Mouse (Mus musculus): Measurements from ENCODE around the gene Mbtps1.

The Mbtps1 gene

GRCm38 (mm10) chr8:119558603-119559401, at the start of gene Mbtps1:
Gene Mbtps1, minus strand, starts transcription at chr8:119558735.
- DNase-seq (ENCODE audit: low spot score in 2 of 2): peak; percentile 94 to 95

- no peak for DNase-seq (ENCODE audit: low spot score in 2 of 2)
Observed at GRCm38 (mm10) chr8:119606224-119606623, 47.7 kb upstream of the Mbtps1 start.

GRCm38 (mm10) chr8:119604996-119605395, 46.5 kb upstream of the Mbtps1 start, which contains the start of gene Taf1c:
Gene Taf1c, minus strand, starts transcription at chr8:119605222.
- peak; percentile 84 to 89 for DNase-seq (ENCODE audit: low spot score in 2 of 2)

- no peak for DNase-seq (ENCODE audit: low spot score in 2 of 2)
Observed at GRCm38 (mm10) chr8:119604398-119604803, 45.9 kb upstream of the Mbtps1 start.

- DNase-seq (ENCODE audit: low spot score in 2 of 2): no peak
Observed at GRCm38 (mm10) chr8:119603771-119604170, 45.2 kb upstream of the Mbtps1 start.

GRCm38 (mm10) chr8:119591456-119591855, 32.9 kb upstream of the Mbtps1 start:
- no peak for DNase-seq (ENCODE audit: low spot score in 2 of 2)

- DNase-seq (ENCODE audit: low spot score in 2 of 2): no peak
Observed at GRCm38 (mm10) chr8:119590348-119590747, 31.8 kb upstream of the Mbtps1 start.

GRCm38 (mm10) chr8:119588844-119589243, 30.3 kb upstream of the Mbtps1 start:
- DNase-seq (ENCODE audit: low spot score in 2 of 2): no peak

GRCm38 (mm10) chr8:119588321-119588720, 29.8 kb upstream of the Mbtps1 start:
- DNase-seq (ENCODE audit: low spot score in 2 of 2): no peak

GRCm38 (mm10) chr8:119585901-119586300, 27.4 kb upstream of the Mbtps1 start:
- no peak for DNase-seq (ENCODE audit: low spot score in 2 of 2)

GRCm38 (mm10) chr8:119580441-119581161, 22.1 kb upstream of the Mbtps1 start:
- DNase-seq (ENCODE audit: low spot score in 2 of 2): no peak

- no peak for DNase-seq (ENCODE audit: low spot score in 2 of 2)
Observed at GRCm38 (mm10) chr8:119579096-119579495, 20.6 kb upstream of the Mbtps1 start.

- DNase-seq (ENCODE audit: low spot score in 2 of 2): no peak
Observed at GRCm38 (mm10) chr8:119575366-119575726, 16.8 kb upstream of the Mbtps1 start.

GRCm38 (mm10) chr8:119574437-119575365, 16.2 kb upstream of the Mbtps1 start, which contains the start of the genes Hsdl1 and Dnaaf1:
Gene Hsdl1, minus strand, starts transcription at chr8:119575183.
Gene Dnaaf1, plus strand, starts transcription at chr8:119575235.
- DNase-seq (ENCODE audit: low spot score in 2 of 2): peak; percentile 89 to 90

- no peak for DNase-seq (ENCODE audit: low spot score in 2 of 2)
Observed at GRCm38 (mm10) chr8:119572411-119572810, 13.9 kb upstream of the Mbtps1 start.

- DNase-seq (ENCODE audit: low spot score in 2 of 2): no peak
Observed at GRCm38 (mm10) chr8:119571135-119571534, 12.6 kb upstream of the Mbtps1 start.

GRCm38 (mm10) chr8:119569881-119570280, 11.3 kb upstream of the Mbtps1 start:
- DNase-seq (ENCODE audit: low spot score in 2 of 2): no peak

GRCm38 (mm10) chr8:119568951-119569350, 10.4 kb upstream of the Mbtps1 start:
- no peak for DNase-seq (ENCODE audit: low spot score in 2 of 2)

- no peak for DNase-seq (ENCODE audit: low spot score in 2 of 2)
Observed at GRCm38 (mm10) chr8:119568251-119568650, 9.7 kb upstream of the Mbtps1 start.

- no peak for DNase-seq (ENCODE audit: low spot score in 2 of 2)
Observed at GRCm38 (mm10) chr8:119566367-119566766, 7.8 kb upstream of the Mbtps1 start.

GRCm38 (mm10) chr8:119563849-119564251, 5.3 kb upstream of the Mbtps1 start:
- no peak for DNase-seq (ENCODE audit: low spot score in 2 of 2)

- no peak for DNase-seq (ENCODE audit: low spot score in 2 of 2)
Observed at GRCm38 (mm10) chr8:119559402-119559720, 826 bp upstream of the Mbtps1 start.

Measured in right cerebral cortex, postnatal 36 days (tissue).